Mouse (Mus musculus) cerebellum, adult 8-10 months (tissue): ENCODE measurements around the gene Gm10778.
A peak's percentile ranks its signal among the peaks of the same experiment; 100 is the strongest.

Experiments used
- DNase-seq: peaks from one replicate; pipeline ENCODE4 v3.0.0; 2022

Gm10778 gene

GRCm38 (mm10) chr10:81648803-81649775, at the start of gene Gm10778:
TSS of gene Gm10778 (plus strand) at chr10:81649059.
- peak; percentile 89 for DNase-seq

GRCm38 (mm10) chr10:81599630-81600029, 49.2 kb upstream of the Gm10778 start:
- no peak for DNase-seq

- DNase-seq, result peak; percentile 34
Observed at GRCm38 (mm10) chr10:81600096-81600495, 48.8 kb upstream of the Gm10778 start.

- peak; percentile 91 for DNase-seq
Observed at GRCm38 (mm10) chr10:81600738-81601203, 48.1 kb upstream of the Gm10778 start, which contains the start of gene Tle6. TSS of gene Tle6 (minus strand) at chr10:81601073.

GRCm38 (mm10) chr10:81601396-81601905, 47.4 kb upstream of the Gm10778 start:
- peak; percentile 39 for DNase-seq

GRCm38 (mm10) chr10:81602741-81603151, 46.1 kb upstream of the Gm10778 start:
- peak; percentile 63 for DNase-seq

GRCm38 (mm10) chr10:81604019-81604967, 44.6 kb upstream of the Gm10778 start:
- peak; percentile 45 for DNase-seq

GRCm38 (mm10) chr10:81604968-81605665, 43.7 kb upstream of the Gm10778 start:
- peak; percentile 86 for DNase-seq

- DNase-seq, result no peak
Observed at GRCm38 (mm10) chr10:81605666-81605973, 43.2 kb upstream of the Gm10778 start.

- DNase-seq, result peak; percentile 93
Observed at GRCm38 (mm10) chr10:81605974-81606751, 42.7 kb upstream of the Gm10778 start, which contains the start of gene BC025920. TSS of gene BC025920 (plus strand) at chr10:81606270.

- no peak for DNase-seq
Observed at GRCm38 (mm10) chr10:81608308-81608707, 40.6 kb upstream of the Gm10778 start.

GRCm38 (mm10) chr10:81612779-81613178, 36.1 kb upstream of the Gm10778 start:
- no peak for DNase-seq

GRCm38 (mm10) chr10:81615486-81615885, 33.4 kb upstream of the Gm10778 start:
- DNase-seq, result no peak

- no peak for DNase-seq
Observed at GRCm38 (mm10) chr10:81619976-81620375, 28.9 kb upstream of the Gm10778 start.

- no peak for DNase-seq
Observed at GRCm38 (mm10) chr10:81620786-81621185, 28.1 kb upstream of the Gm10778 start.

GRCm38 (mm10) chr10:81623441-81623840, 25.4 kb upstream of the Gm10778 start:
- DNase-seq, result no peak

- no peak for DNase-seq
Observed at GRCm38 (mm10) chr10:81626101-81626993, 22.5 kb upstream of the Gm10778 start.

GRCm38 (mm10) chr10:81626994-81627835, 21.6 kb upstream of the Gm10778 start, which contains the start of gene Sirt6:
TSS of gene Sirt6 (minus strand) at chr10:81627797.
- peak; percentile 93 for DNase-seq

GRCm38 (mm10) chr10:81627836-81628220, 21.0 kb upstream of the Gm10778 start:
- DNase-seq, result peak; percentile 56
